Mouse (Mus musculus): Measurements from ENCODE around the gene Slc29a4. TPM values are rescaled to one million over a fixed set of nuclear protein-coding genes. Genes with fewer than 3 reads are reported as not detected.

Gene Slc29a4
- polyA plus RNA-seq, 1 experiment from 2014 or later: 58.5 TPM

DNA sequence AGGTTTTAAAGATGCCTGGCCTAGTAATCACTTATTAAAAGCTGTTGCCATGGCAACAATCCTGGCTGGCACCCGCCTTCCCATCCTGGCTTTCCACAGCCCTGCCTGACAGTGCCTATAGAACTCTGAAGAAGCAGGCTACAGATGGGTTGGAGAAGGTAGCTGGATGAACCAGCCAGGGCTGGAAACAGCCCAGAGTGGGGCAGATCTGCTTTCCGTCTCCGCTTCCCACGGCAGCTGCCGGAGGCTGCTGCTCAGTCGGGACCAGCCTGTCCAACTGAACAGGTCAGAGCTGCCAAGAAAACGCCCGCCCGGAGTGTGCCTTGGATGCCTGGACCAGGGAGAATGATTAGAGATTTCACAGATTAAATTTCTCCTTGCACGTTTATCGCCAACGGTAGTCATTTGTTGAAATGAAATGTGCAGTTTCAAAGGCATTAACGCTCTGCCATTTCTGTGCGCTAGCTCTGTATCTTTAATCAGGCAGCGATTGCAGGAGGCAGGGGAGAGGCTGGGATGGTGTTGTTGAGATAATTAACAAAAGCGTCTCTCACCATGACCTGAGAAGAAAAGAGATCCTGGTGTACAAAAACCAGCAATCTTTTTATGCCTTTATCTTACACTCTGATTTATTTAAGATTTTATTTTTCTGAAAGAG, 69.1 kb downstream of the Slc29a4 start:
- Histone ChIP-seq H3K4me2 (replicated peaks) (no peak overlapping the region), H3K4me3 (no peak overlapping the region), H3K27me3 (no peaks in the 10 kb centered on the region), H3K36me3 (peaks cover 99% of the 10 kb centered on the region), H3K27ac (peak overlapping the region; percentile 77), H3K4me1 (peaks cover 8% of the 10 kb centered on the region; the same call in 1 of the 2 replicates), H3K9me3 (replicated peaks) (no peaks in the 10 kb centered on the region), H3K9ac (no peak overlapping the region)
- 0 out of 2 replicates have a peak, but pooled peaks have one; percentile 32 for ATAC-seq (ENCODE audit: low FRiP score)
- WGBS: 77% methylated on average over 16 of the region's 16 CpGs

DNA sequence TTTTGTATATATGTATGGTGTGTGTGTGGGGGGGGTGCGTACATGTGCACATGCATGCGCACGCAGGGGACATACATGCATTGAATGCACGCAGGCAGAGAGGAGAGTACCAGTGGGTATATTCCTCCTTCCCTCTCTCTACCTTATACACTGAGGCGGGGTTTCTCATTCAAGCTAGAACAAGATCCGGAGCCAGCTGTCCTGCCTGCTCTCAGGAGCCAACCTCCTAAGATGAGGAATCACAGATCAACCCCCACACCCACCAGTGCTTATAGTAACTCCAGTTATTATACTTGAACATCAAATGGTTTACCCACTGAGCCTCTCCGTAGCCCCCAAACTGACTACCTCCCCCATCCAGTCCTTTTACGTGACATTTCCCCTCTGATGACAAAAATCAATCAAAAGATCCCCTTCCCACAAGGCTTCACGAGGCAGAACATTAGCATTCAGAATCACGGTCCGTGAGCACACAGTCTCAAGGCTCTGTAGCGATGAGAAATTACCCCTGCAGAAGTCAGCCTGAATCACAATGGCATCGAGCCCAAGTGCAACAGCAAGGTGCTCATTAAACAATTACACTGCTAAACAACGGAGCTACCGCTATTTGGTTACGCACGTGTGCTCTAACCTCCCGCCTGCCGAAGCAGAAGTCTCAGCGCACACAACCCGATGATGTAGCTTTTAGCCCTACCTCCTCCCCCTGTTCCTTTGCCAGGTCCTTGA, 69.9 kb downstream of the Slc29a4 start:
- Histone ChIP-seq H3K27ac (peak overlapping the region; percentile 77), H3K36me3 (peaks cover 99% of the 10 kb centered on the region), H3K27me3 (no peaks in the 10 kb centered on the region), H3K9me3 (replicated peaks) (no peaks in the 10 kb centered on the region), H3K4me1 (peaks cover 8% of the 10 kb centered on the region; the same call in 1 of the 2 replicates), H3K9ac (no peak overlapping the region), H3K4me3 (no peak overlapping the region), H3K4me2 (replicated peaks) (no peak overlapping the region)
- 0 out of 2 replicates have a peak, but pooled peaks have one; percentile 17 for ATAC-seq (ENCODE audit: low FRiP score)
- WGBS: 75% methylated on average over 21 of the region's 21 CpGs

DNA sequence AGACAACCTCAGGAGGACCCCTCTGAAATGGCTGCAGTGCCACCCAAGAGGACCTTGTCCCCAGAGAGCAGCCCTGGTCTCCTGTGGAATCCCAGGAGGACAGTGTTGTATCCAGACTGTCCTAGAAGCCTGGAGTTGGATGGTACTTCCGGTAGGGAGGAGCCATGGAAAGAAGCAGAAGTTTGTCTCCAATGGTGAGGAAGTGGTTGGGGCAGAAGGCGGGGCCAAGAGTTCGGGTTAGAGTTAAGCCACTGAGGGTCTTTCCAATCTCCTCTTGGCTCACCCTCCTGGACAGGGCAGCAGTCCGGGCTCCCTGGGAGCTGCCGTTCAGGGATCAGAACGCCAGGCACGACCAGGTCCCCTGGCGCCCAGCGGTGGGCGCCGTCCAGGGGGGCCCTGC, 72.0 kb downstream of the Slc29a4 start:
- H3K4me2 ChIP-seq (replicated peaks): no peak overlapping the region
- peaks cover 19% of the 10 kb centered on the region for H3K4me1 ChIP-seq
- H3K4me3 ChIP-seq: no peak overlapping the region
- WGBS: 51% methylated on average over 11 of the region's 11 CpGs
- no peak overlapping the region for H3K9ac ChIP-seq
- no peak overlapping the region for H3K27ac ChIP-seq
- peaks cover 85% of the 10 kb centered on the region for H3K36me3 ChIP-seq
- no peaks in the 10 kb centered on the region for H3K9me3 ChIP-seq (replicated peaks)
- H3K27me3 ChIP-seq: no peaks in the 10 kb centered on the region
- ATAC-seq (ENCODE audit: low FRiP score): no peak

DNA sequence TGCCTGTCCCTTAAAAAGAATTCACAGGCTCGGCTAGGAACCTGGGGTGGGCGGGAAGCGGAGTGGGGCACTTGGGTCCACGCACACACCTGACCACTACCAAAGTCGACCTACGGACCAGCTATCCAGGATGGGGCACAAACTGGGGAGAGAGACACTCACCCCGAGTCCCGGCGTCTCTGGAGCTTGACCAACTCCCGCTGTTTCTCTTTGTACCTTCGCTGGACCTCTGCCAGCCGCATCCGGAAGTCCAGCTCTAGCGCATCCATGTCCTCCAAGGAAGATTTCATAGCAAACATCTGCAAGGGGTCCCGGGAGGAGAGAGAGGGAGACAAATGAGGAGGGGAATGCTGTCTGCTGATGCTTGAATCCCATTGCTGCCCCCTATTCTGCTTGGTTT, 72.6 kb downstream of the Slc29a4 start:
- no peak for ATAC-seq (ENCODE audit: low FRiP score)
- Histone ChIP-seq H3K4me1 (peaks cover 23% of the 10 kb centered on the region), H3K9ac (no peak overlapping the region), H3K4me2 (replicated peaks) (no peak overlapping the region), H3K36me3 (peaks cover 85% of the 10 kb centered on the region), H3K27me3 (no peaks in the 10 kb centered on the region), H3K9me3 (replicated peaks) (no peaks in the 10 kb centered on the region), H3K4me3 (no peak overlapping the region), H3K27ac (no peak overlapping the region)
- 83% methylated on average over 13 of the region's 15 CpGs for WGBS

DNA sequence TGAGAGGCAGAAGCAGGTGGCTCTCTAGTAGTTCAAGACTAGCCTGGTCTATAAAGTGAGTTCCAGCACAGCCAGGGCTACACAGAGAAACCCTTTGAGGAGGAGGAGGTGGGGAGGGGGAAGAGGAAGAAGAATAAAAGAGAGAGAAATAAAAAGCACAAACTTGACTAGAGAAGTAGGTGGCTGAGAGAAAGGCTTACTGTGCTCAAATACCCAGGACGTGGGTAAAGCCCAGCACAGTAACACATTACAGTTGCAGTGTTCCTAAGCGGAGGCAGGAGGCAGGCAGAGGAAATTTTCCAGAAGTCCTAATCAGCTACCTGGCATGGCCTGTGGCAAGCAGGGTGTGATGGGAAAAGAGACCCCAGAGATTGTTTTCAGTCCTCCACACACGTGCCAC, 74.4 kb downstream of the Slc29a4 start:
- no peak overlapping the region for H3K4me2 ChIP-seq (replicated peaks)

DNA sequence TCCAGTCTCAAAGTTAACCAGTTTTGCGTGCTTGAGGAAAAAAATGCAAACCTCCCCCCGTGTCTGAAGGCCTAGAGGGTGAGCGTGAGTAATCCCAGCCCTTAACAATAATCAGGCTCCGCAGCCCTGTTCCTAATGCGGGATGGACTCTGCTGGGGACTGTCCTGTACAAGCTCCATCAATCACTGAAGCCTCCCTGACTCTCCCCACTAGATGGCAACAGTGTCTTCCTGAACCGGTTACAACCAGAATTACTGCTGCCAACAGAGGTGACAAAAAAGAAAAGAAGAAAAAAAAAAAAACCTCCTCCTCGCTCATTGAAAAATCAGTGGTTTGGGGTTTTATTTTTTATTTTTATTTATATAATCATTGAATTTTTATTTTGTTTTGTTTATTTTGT, 75.6 kb downstream of the Slc29a4 start:
- Histone ChIP-seq H3K27ac (peak overlapping the region; percentile 71; the same call in 1 of the 2 replicates), H3K9me3 (replicated peaks) (no peaks in the 10 kb centered on the region), H3K9ac (no peak overlapping the region), H3K36me3 (peaks cover 82% of the 10 kb centered on the region), H3K4me1 (peaks cover 17% of the 10 kb centered on the region), H3K4me3 (no peak overlapping the region), H3K27me3 (no peaks in the 10 kb centered on the region), H3K4me2 (replicated peaks) (no peak overlapping the region)
- 22% methylated on average over 7 of the region's 7 CpGs for WGBS
- peak; percentile 59 for ATAC-seq (ENCODE audit: low FRiP score)

More for the DNA sequence above, 74.4 kb downstream of the Slc29a4 start:
- 92% methylated on average over 3 of the region's 3 CpGs for WGBS
- H3K4me1 ChIP-seq: peaks cover 24% of the 10 kb centered on the region
- H3K4me3 ChIP-seq: no peak overlapping the region
- H3K9ac ChIP-seq: no peak overlapping the region
- ATAC-seq (ENCODE audit: low FRiP score): no peak
- no peaks in the 10 kb centered on the region for H3K27me3 ChIP-seq
- no peaks in the 10 kb centered on the region for H3K9me3 ChIP-seq (replicated peaks)
- peaks cover 83% of the 10 kb centered on the region for H3K36me3 ChIP-seq
- H3K27ac ChIP-seq: 0 out of 2 replicates have a peak overlapping the region, but pooled peaks have one; percentile 1

DNA sequence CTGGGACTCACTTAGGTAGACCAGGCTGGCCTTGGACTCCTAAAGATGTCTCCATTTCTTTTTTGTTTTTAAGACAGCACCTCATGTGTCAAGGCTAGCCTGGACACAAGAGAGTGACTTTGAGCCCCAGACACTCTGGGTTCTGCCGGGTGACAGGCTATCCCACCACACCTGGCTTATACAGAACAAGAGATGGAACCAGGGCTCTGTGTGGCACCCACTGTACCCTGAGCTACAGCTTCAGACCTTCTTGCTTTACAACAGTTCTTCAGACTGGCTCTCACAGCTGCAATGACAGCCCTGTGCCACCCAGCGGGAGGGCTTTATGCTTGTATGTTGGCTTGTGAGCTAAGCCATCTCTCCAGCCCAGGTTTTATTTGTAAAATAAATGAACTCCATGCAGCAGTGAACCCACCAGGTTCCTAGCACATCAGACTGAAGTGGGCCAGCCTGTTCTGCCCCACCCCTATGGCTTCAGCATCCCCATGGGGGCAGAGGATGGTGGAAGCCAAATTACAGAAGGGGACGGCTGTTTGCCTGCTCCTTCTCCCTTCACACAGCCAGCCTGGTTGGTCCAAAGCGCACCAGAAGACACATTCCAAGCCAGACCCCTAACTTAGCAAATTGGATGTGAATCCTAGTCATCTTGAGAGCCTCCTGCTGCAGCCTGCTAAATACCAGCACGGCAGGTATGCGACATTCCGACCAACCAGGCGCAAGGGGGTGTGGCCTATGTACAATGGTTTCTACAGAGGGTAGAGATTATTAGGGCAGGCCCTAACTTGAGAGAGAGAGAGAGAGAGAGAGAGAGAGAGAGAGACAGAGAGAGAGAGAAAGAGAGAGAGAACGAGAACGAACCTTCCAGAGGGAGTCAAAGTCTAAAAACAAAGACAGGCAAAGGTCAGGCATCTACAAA, 76.3 kb downstream of the Slc29a4 start:
- no peak overlapping the region for H3K4me2 ChIP-seq (replicated peaks)
- no peaks in the 10 kb centered on the region for H3K27me3 ChIP-seq
- WGBS: 47% methylated on average over 10 of the region's 10 CpGs
- peaks cover 16% of the 10 kb centered on the region for H3K4me1 ChIP-seq
- peak overlapping the region; percentile 71 for H3K27ac ChIP-seq
- no peak overlapping the region for H3K4me3 ChIP-seq
- H3K9me3 ChIP-seq (replicated peaks): no peaks in the 10 kb centered on the region
- peaks cover 82% of the 10 kb centered on the region for H3K36me3 ChIP-seq
- ATAC-seq (ENCODE audit: low FRiP score): peak; percentile 45; the same call in 1 of the 2 replicates
- no peak overlapping the region for H3K9ac ChIP-seq

DNA sequence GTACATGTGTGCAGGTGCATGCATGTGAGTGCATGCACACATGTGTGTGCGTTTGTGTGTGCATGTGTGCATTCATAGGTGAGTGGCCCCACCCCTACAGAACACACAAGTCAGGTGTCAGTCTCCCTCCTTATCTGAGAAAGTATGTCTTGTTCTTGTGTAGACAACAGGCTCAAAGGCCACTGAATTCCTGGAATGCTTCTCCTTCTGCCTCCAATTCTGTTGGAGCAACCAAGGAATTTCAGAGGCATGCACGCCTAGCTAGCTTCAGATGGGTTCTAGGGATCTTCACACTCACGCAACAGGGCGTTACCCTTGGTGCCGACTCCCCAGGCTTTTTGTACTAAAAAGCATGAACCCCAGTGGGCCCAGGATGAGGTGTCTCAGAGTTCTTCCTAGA, 77.3 kb downstream of the Slc29a4 start:
- 74% methylated on average over 5 of the region's 5 CpGs for WGBS
- no peak overlapping the region for H3K9ac ChIP-seq
- H3K4me3 ChIP-seq: no peak overlapping the region
- no peak overlapping the region for H3K4me2 ChIP-seq (replicated peaks)
- no peaks in the 10 kb centered on the region for H3K27me3 ChIP-seq
- peaks cover 16% of the 10 kb centered on the region for H3K4me1 ChIP-seq
- H3K36me3 ChIP-seq: peaks cover 82% of the 10 kb centered on the region
- no peaks in the 10 kb centered on the region for H3K9me3 ChIP-seq (replicated peaks)
- no peak for ATAC-seq (ENCODE audit: low FRiP score)
- no peak overlapping the region for H3K27ac ChIP-seq

DNA sequence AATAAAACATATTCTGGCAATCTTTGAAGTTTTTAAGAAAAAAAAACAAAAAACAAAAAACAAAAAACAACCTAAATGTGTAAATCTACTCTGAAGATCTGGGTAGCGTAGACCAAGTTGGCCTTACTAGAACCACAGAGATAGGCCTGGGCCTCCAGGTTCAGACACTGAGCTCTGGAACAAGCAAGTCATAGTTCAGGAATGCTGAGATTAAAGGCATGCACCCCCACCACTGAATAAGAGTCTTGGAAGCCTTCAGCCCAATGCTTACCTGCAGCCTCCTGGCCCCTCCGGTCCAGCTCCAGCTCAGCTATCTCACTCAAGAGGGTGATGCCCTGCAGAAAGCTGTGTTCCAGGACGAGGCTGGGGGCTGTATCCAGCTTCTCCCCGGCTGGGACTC, 78.7 kb downstream of the Slc29a4 start:
- H3K4me2 ChIP-seq (replicated peaks): no peak overlapping the region
- H3K27ac ChIP-seq: no peak overlapping the region
- H3K36me3 ChIP-seq: peaks cover 82% of the 10 kb centered on the region
- ATAC-seq (ENCODE audit: low FRiP score): no peak
- H3K9ac ChIP-seq: no peak overlapping the region
- peaks cover 18% of the 10 kb centered on the region for H3K4me1 ChIP-seq
- 93% methylated on average over 4 of the region's 4 CpGs for WGBS
- H3K4me3 ChIP-seq: no peak overlapping the region
- no peaks in the 10 kb centered on the region for H3K9me3 ChIP-seq (replicated peaks)
- no peaks in the 10 kb centered on the region for H3K27me3 ChIP-seq

DNA sequence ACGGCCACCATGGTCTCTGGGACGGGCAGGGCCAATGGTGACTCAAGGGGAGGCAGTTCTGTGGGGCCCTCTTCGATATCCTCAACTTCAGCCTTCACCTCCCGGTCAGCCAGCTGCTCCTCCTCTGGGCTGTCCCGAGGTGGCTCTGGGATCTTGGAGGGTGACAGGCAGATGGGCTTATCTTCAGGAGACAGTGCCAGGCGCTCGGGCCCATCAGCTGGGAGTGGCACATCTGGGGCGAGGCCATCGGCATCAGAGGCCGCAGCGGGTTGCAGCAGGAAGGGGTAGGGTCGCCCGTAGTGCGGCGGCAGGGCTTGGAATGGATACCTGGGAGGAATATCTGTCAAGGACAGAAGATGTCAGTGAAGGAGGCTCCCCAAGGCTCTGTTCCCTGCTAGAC, 79.7 kb downstream of the Slc29a4 start:
- no peak overlapping the region for H3K9ac ChIP-seq
- 93% methylated on average over 15 of the region's 15 CpGs for WGBS
- H3K9me3 ChIP-seq (replicated peaks): no peaks in the 10 kb centered on the region
- no peak overlapping the region for H3K27ac ChIP-seq
- H3K4me3 ChIP-seq: no peak overlapping the region
- peaks cover 18% of the 10 kb centered on the region for H3K4me1 ChIP-seq
- ATAC-seq (ENCODE audit: low FRiP score): no peak
- no peak overlapping the region for H3K4me2 ChIP-seq (replicated peaks)
- peaks cover 82% of the 10 kb centered on the region for H3K36me3 ChIP-seq
- H3K27me3 ChIP-seq: no peaks in the 10 kb centered on the region

All from hindbrain, embryonic 12.5 days (tissue).